Mouse (Mus musculus) gastrocnemius, postnatal 36 days (tissue): ENCODE data around the gene St6galnac3. TPM values are rescaled to one million over a fixed set of nuclear protein-coding genes. Genes with fewer than 3 reads are reported as not detected.
"Not testable (repeated sequence)": the region's sequence is repeated elsewhere in the genome, so short reads cannot be mapped to it uniquely, and the experiment has no call there.

Experiments used
- DNase-seq, 2 experiments: peaks; one replicate each; pipeline ENCODE4 v3.0.0; 2022
- intact Hi-C: fragments of 180-260 bp; cut with DNase I; formaldehyde crosslinking; loops from one replicate; pipeline ENCODE4 v1.15.1; 2025
- total RNA-seq, 2 experiments: library from RNA; stranded (reverse); gene quantifications; 2 replicates each; pipeline ENCODE4 v1.2.3; 2021

St6galnac3 gene
- total RNA-seq, 2 experiments from 2014 or later, result 1.0 to 4.0 TPM

GRCm38 (mm10) chr3:153391451-153391850, 333.5 kb downstream of the St6galnac3 start:
- intact Hi-C loops, DNase-seq: not testable (repeated sequence)

GRCm38 (mm10) chr3:153384651-153385050, 340.3 kb downstream of the St6galnac3 start:
- not testable (repeated sequence) for DNase-seq
- intact Hi-C loops, result loop anchor here (1.0 kb wide), 1 partner anchor 19 kb away; no protein-coding TSS in a partner anchor

GRCm38 (mm10) chr3:153383656-153384055, 341.3 kb downstream of the St6galnac3 start:
- intact Hi-C loops, result loop anchor here (1.0 kb wide), 1 partner anchor 18 kb away; no protein-coding TSS in a partner anchor
- no peak for DNase-seq

GRCm38 (mm10) chr3:153365057-153365755, 359.8 kb downstream of the St6galnac3 start:
- intact Hi-C loops, result loop anchor here (1.0 kb wide), 1 partner anchor 19 kb away; no protein-coding TSS in a partner anchor
- no peak for DNase-seq

GRCm38 (mm10) chr3:153364366-153364765, 360.6 kb downstream of the St6galnac3 start:
- intact Hi-C loops, result no loop called here
- DNase-seq, result no peak

GRCm38 (mm10) chr3:153359966-153360365, 365.0 kb downstream of the St6galnac3 start:
- intact Hi-C loops, result no loop called here
- DNase-seq, result no peak

GRCm38 (mm10) chr3:153356071-153356470, 368.9 kb downstream of the St6galnac3 start:
- intact Hi-C loops, result no loop called here
- no peak for DNase-seq

- intact Hi-C loops, result no loop called here
- no peak for DNase-seq
Measured at GRCm38 (mm10) chr3:153354988-153355297, 370.0 kb downstream of the St6galnac3 start.

GRCm38 (mm10) chr3:153354186-153354987, 370.6 kb downstream of the St6galnac3 start:
- no peak for DNase-seq

GRCm38 (mm10) chr3:153353313-153354103, 371.5 kb downstream of the St6galnac3 start:
- intact Hi-C loops, result no loop called here

More at GRCm38 (mm10) chr3:153354186-153354987, 370.6 kb downstream of the St6galnac3 start:
- intact Hi-C loops, result no loop called here

GRCm38 (mm10) chr3:153349981-153350380, 375.0 kb downstream of the St6galnac3 start:
- DNase-seq, result no peak
- intact Hi-C loops, result no loop called here

More at GRCm38 (mm10) chr3:153353313-153354103, 371.5 kb downstream of the St6galnac3 start:
- DNase-seq, result no peak

GRCm38 (mm10) chr3:153348797-153349465, 376.0 kb downstream of the St6galnac3 start:
- no peak for DNase-seq

GRCm38 (mm10) chr3:153344979-153345378, 380.0 kb downstream of the St6galnac3 start:
- intact Hi-C loops, result no loop called here
- DNase-seq, result no peak

More at GRCm38 (mm10) chr3:153348797-153349465, 376.0 kb downstream of the St6galnac3 start:
- intact Hi-C loops, result no loop called here

- no peak for DNase-seq
- intact Hi-C loops, result no loop called here
Measured at GRCm38 (mm10) chr3:153339940-153340339, 385.0 kb downstream of the St6galnac3 start.

GRCm38 (mm10) chr3:153339091-153339490, 385.9 kb downstream of the St6galnac3 start:
- intact Hi-C loops, result no loop called here
- DNase-seq, result no peak

GRCm38 (mm10) chr3:153337779-153338178, 387.2 kb downstream of the St6galnac3 start:
- intact Hi-C loops, result no loop called here

GRCm38 (mm10) chr3:153337221-153337620, 387.8 kb downstream of the St6galnac3 start:
- intact Hi-C loops, result no loop called here
- DNase-seq, result no peak

More at GRCm38 (mm10) chr3:153337779-153338178, 387.2 kb downstream of the St6galnac3 start:
- DNase-seq, result no peak

- intact Hi-C loops, result no loop called here
- DNase-seq, result no peak
Measured at GRCm38 (mm10) chr3:153334152-153334825, 390.7 kb downstream of the St6galnac3 start.

GRCm38 (mm10) chr3:153324307-153324706, 400.7 kb downstream of the St6galnac3 start:
- intact Hi-C loops, result no loop called here
- no peak for DNase-seq
